Mouse (Mus musculus): ENCODE measurements around the gene Klk7. TPM values are rescaled to one million over a fixed set of nuclear protein-coding genes. Genes with fewer than 3 reads are reported as not detected.

Gene Klk7
- polyA plus RNA-seq, 1 experiment from 2014 or later = 0.09 TPM

DNA sequence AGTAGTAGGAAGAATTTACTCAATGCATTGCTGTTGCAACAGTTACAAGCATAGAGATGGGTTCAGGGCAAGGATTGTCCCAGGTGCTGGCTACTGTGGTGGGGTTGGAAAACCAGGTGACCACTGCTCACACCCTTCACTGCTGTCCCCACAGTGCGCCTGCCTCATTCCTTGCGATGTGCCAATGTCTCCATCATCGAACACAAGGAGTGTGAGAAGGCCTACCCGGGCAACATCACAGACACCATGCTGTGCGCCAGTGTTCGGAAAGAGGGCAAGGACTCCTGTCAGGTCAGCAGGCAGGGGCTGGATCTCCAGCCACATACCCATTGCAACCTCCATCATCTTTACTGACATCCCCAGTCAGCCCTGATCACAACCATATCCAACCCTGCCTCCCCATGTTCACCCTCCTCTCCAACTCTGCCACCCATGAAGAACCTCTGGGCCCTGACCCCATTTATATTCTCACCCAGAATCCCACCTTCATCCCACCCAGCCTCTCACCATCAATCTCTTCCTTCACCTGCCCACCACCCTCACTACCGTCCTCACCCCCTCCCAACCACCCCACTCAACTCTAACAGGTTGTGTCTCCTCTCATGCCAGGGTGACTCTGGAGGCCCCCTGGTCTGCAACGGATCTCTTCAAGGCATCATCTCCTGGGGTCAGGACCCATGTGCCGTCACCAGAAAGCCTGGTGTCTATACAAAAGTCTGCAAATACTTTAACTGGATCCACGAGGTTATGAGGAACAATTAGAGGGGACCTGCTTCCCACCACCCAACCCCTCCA, 32.7 kb upstream of the Klk7 start:
- ATAC-seq (ENCODE audit: extremely low read depth, insufficient number of reproducible peaks, low FRiP score, low TSS enrichment) = no peak
- no peak overlapping the region for H3K4me3 ChIP-seq
- H3K27me3 ChIP-seq (replicated peaks) = peaks cover 14% of the 10 kb centered on the region
- peaks cover 4% of the 10 kb centered on the region for H3K4me1 ChIP-seq
- no peaks in the 10 kb centered on the region for H3K9me3 ChIP-seq
- no peak overlapping the region for H3K4me2 ChIP-seq
- no peak overlapping the region for H3K27ac ChIP-seq (replicated peaks)
- no peak overlapping the region for H3K9ac ChIP-seq
- H3K36me3 ChIP-seq = no peaks in the 10 kb centered on the region
- 80% methylated on average over 10 of the region's 10 CpGs for WGBS

DNA sequence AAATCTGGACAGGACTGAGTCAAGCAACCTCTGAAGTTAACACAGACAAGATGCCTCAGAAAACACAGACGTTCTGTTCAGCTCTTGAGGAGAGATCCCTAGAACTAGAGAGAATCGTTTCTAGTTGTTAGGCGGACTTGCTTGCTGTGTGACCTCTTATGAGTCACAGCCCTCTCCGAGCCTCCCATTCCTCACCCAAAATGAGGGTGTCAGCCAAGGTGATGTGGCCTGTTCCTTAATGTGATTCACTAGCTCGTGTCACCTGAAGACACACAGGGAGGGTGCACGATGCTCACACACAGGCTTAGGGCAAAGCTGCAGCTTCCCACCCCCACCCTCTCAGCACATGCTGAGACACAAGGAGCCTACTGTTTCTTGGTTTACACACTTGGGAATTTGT, 30.9 kb upstream of the Klk7 start:
- no peaks in the 10 kb centered on the region for H3K36me3 ChIP-seq
- no peak overlapping the region for H3K4me3 ChIP-seq
- H3K9me3 ChIP-seq = no peaks in the 10 kb centered on the region
- ATAC-seq (ENCODE audit: extremely low read depth, insufficient number of reproducible peaks, low FRiP score, low TSS enrichment) = no peak
- WGBS = 54% methylated on average over 6 of the region's 6 CpGs
- no peak overlapping the region for H3K9ac ChIP-seq
- no peak overlapping the region for H3K4me2 ChIP-seq
- H3K27ac ChIP-seq (replicated peaks) = no peak overlapping the region
- peaks cover 28% of the 10 kb centered on the region for H3K27me3 ChIP-seq (replicated peaks)
- peaks cover 4% of the 10 kb centered on the region for H3K4me1 ChIP-seq

DNA sequence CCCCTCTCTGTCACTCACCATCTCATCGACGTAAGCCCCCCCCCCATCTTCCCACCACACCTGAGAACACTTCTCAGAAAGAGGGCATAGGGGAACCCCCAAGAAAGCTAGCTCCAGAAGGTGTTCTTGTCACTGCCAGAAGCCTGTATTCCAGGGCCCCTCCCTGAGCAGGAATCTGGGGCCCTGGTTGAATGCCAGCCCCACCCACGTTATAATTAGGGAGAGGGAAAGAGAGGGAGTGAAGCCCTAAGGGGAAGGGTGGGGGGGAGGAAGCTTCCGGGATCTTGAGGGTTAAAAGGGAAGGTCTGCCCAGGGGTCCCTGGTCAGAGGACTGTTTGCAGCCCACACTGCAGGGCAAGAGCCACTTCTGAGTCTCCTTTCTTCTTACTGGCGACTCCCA, 30.3 kb upstream of the Klk7 start, which contains the start of gene Klk10:
Gene Klk10 (plus strand): TSS at position 290 of the 400 bp plus-strand sequence.
- Histone ChIP-seq H3K4me2 (no peak within 1 kb of the TSS), H3K9ac (no peak within 1 kb of the TSS), H3K4me3 (no peak within 1 kb of the TSS), H3K27ac (replicated peaks) (no peak within 1 kb of the TSS), H3K27me3 (replicated peaks) (peaks cover 28% of the 10 kb centered on the region), H3K4me1 (peaks cover 4% of the 10 kb centered on the region), H3K36me3 (no peaks in the 10 kb centered on the region), H3K9me3 (no peaks in the 10 kb centered on the region)
- ATAC-seq (ENCODE audit: extremely low read depth, insufficient number of reproducible peaks, low FRiP score, low TSS enrichment) = no peak
- 48% methylated on average over 5 of the region's 5 CpGs for WGBS

DNA sequence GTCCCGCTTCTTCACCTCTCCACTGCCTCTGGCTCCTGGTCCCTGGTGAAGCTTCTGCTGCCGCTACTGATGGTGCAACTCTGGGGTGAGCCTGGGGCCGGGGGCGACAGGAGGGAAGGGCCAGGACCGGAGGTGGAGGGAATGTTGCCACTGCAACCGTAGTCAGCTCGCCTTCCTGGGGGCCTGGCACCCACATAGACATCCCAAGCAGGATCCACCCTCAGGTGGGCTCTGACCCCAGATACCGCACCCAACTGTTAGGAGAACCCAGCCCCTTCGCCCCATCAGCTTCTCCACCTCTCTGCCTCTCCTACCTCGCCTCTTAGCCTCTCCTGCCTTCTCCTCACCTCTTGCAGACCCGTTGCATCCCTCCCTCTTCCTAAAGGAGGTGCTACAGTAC, 29.6 kb upstream of the Klk7 start:
- H3K36me3 ChIP-seq = no peaks in the 10 kb centered on the region
- no peaks in the 10 kb centered on the region for H3K9me3 ChIP-seq
- H3K27ac ChIP-seq (replicated peaks) = no peak overlapping the region
- H3K4me3 ChIP-seq = no peak overlapping the region
- no peak for ATAC-seq (ENCODE audit: extremely low read depth, insufficient number of reproducible peaks, low FRiP score, low TSS enrichment)
- no peak overlapping the region for H3K4me2 ChIP-seq
- H3K4me1 ChIP-seq = peaks cover 4% of the 10 kb centered on the region
- WGBS = 71% methylated on average over 11 of the region's 11 CpGs
- H3K27me3 ChIP-seq (replicated peaks) = peaks cover 28% of the 10 kb centered on the region
- no peak overlapping the region for H3K9ac ChIP-seq

DNA sequence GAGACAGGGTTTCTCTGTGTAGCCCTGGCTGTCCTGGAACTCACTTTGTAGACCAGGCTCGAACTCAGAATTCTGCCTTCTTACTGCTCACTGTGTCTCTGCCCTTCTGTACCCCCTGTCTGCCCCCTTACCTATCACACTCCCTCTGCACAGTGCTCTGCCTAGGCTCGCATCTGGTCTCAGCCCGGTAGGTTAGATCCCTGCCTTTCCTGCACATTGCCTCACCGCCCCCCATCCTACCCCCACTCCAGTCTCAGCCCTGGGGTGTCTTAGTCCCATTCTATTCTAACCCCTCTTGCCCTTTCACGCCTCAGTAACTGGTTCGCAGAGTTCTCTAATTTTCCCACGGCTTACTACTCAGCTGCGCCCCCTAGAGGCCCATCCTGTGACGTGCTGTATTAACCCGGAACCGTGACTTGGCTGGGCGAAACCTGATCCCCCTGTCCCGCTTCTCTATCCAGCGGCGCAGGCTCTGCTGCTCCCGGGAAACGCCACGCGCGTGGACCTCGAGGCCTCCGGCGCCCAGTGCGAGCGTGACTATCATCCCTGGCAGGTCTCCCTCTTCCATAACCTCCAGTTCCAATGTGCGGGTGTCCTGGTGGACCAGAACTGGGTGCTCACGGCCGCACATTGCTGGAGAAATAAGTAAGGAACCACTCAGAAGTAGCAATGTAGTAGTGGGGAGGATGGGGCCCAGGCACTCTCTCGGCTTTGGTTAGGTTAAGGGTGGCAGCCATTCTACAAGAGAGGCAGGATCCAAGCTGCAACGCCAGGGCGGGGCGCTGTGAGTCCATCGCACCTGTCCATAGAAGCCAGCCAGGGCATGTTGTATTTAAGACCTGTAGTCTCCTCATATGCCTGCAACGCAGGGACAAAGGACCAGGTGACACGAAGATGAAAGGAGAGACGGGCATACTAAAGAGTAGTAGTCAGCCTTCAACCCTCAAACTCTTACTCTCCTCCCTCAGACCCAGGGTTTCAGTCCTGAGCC, 28.5 kb upstream of the Klk7 start:
- ATAC-seq (ENCODE audit: extremely low read depth, insufficient number of reproducible peaks, low FRiP score, low TSS enrichment) = 0 out of 2 replicates have a peak, but pooled peaks have one; percentile 31
- H3K36me3 ChIP-seq = no peaks in the 10 kb centered on the region
- peak overlapping the region; percentile 42 for H3K4me3 ChIP-seq
- peak overlapping the region; percentile 70 for H3K4me2 ChIP-seq
- no peak overlapping the region for H3K27ac ChIP-seq (replicated peaks)
- peaks cover 28% of the 10 kb centered on the region for H3K27me3 ChIP-seq (replicated peaks)
- H3K9ac ChIP-seq = peak overlapping the region; percentile 64
- 9% methylated on average over 36 of the region's 36 CpGs for WGBS
- H3K4me1 ChIP-seq = peaks cover 4% of the 10 kb centered on the region
- no peaks in the 10 kb centered on the region for H3K9me3 ChIP-seq

DNA sequence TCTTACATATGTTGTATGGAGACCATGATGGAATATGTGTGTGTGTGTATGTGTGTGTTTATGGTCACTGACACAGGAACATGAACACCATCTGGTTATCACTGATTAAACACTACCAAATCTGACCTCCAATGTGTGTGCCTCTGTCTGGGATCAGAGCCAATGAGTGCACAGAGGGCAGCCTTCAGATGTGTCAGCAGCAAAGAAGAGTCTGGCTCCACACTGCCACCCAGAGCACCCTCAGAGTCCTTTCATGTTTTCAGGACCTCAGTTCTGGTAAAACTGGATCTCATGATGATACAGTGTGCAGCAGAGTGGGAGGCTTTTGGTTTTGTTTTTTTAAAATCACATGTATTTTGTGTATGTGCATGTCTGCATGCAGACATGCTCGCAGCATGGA, 25.8 kb upstream of the Klk7 start:
- no peak for ATAC-seq (ENCODE audit: extremely low read depth, insufficient number of reproducible peaks, low FRiP score, low TSS enrichment)

DNA sequence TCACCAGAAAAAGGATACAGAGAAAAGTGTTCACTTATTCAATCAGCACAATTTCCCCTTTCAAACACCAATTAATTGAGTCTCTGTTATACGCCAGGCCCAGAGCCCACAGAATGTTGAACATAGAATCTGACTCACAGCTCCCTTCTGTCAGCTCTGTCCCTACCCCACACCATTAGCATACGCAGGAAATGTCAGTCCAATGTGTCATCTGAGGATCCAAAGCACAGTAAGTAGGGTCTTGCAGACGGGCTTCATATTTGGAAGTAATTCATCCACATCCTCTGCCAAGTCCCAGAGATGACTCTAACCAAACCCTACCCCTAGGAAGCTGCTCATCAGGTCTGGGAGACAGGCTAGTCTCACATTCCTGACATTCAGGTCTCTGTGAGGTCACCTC, 23.0 kb upstream of the Klk7 start:
- Histone ChIP-seq H3K9ac (no peak overlapping the region), H3K27ac (replicated peaks) (no peak overlapping the region), H3K4me3 (no peak overlapping the region), H3K27me3 (replicated peaks) (peaks cover 17% of the 10 kb centered on the region), H3K36me3 (no peaks in the 10 kb centered on the region), H3K9me3 (no peaks in the 10 kb centered on the region), H3K4me1 (no peaks in the 10 kb centered on the region), H3K4me2 (no peak overlapping the region)
- WGBS = 56% methylated on average over 3 of the region's 3 CpGs
- ATAC-seq (ENCODE audit: extremely low read depth, insufficient number of reproducible peaks, low FRiP score, low TSS enrichment) = no peak

More for the DNA sequence above, 25.8 kb upstream of the Klk7 start:
- peaks cover 28% of the 10 kb centered on the region for H3K27me3 ChIP-seq (replicated peaks)
- H3K9me3 ChIP-seq = no peaks in the 10 kb centered on the region
- H3K36me3 ChIP-seq = no peaks in the 10 kb centered on the region
- H3K9ac ChIP-seq = no peak overlapping the region
- H3K27ac ChIP-seq (replicated peaks) = no peak overlapping the region
- no peak overlapping the region for H3K4me2 ChIP-seq
- WGBS = 86% methylated on average over 1 of the region's 1 CpGs
- H3K4me1 ChIP-seq = peaks cover 4% of the 10 kb centered on the region
- no peak overlapping the region for H3K4me3 ChIP-seq

DNA sequence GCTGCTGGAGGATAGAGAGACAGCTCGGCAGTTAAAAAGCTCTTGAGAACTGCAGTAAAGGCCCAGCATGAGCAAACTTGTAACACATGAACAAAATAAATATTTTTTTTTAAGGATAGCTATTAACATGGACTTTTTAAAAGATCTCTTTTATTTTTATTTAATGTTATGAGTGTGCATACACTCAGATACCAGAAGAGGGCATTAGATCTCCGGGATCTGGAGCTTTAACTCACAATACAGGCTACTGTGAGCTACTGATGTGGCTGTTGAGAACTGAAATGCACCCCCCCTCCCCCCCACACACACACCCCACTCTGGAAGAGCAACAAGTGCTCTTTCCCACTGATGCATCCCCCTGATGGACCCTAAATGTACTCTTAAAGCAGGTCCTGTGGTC, 21.8 kb upstream of the Klk7 start:
- H3K36me3 ChIP-seq = no peaks in the 10 kb centered on the region
- no peak overlapping the region for H3K4me2 ChIP-seq
- no peak overlapping the region for H3K27ac ChIP-seq (replicated peaks)
- H3K4me3 ChIP-seq = no peak overlapping the region
- peaks cover 9% of the 10 kb centered on the region for H3K27me3 ChIP-seq (replicated peaks)
- 66% methylated on average over 2 of the region's 2 CpGs for WGBS
- no peak for ATAC-seq (ENCODE audit: extremely low read depth, insufficient number of reproducible peaks, low FRiP score, low TSS enrichment)
- no peak overlapping the region for H3K9ac ChIP-seq
- H3K9me3 ChIP-seq = no peaks in the 10 kb centered on the region
- no peaks in the 10 kb centered on the region for H3K4me1 ChIP-seq

DNA sequence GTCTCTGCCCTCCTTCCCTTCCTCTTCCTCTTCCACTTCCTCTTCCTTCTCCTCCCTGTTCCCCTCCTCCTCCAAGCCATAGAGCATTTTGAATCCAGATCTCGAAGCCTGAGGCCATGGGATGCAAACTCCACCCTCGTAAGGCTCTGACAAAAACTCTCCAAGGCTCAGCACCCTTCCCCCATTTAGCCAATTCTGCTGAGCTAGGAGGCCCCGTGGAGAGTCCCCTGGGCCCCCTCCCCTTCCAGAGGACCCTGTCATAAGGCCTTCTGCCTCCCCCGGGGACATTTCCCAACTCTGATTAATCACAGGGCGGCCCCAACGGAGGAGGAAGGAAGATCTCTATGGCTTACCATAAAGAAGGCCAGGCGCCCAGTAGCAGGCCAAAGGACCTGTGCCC, 19.5 kb upstream of the Klk7 start, which contains the start of gene Klk9:
Gene Klk9 (plus strand): TSS at position 301 of the 400 bp plus-strand sequence.
- Histone ChIP-seq H3K9me3 (no peaks in the 10 kb centered on the region), H3K4me1 (peaks cover 6% of the 10 kb centered on the region), H3K27me3 (replicated peaks) (peaks cover 23% of the 10 kb centered on the region), H3K4me2 (no peak within 1 kb of the TSS), H3K36me3 (no peaks in the 10 kb centered on the region), H3K27ac (replicated peaks) (no peak within 1 kb of the TSS), H3K4me3 (no peak within 1 kb of the TSS), H3K9ac (no peak within 1 kb of the TSS)
- WGBS = 63% methylated on average over 7 of the region's 7 CpGs
- no peak for ATAC-seq (ENCODE audit: extremely low read depth, insufficient number of reproducible peaks, low FRiP score, low TSS enrichment)

DNA sequence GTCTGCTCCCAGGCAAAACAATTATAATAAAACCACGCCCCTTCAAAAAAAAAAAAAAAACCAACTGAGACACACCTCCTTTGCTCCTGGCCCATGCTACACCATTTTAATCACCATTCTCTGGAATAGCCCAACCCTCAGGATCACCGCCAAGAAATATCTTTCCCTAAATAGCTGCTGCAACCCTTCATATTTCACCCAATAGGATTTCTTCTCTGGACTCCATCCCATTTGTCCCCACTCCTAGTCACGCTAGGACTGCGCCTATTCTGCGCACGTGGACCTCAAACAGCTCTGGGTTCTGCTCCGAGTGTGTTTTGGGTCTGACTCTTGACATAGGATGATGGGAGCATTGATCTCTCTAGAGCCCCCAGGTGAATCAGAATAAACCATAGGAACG, 14.7 kb upstream of the Klk7 start:
- no peaks in the 10 kb centered on the region for H3K36me3 ChIP-seq
- no peak overlapping the region for H3K27ac ChIP-seq (replicated peaks)
- H3K27me3 ChIP-seq (replicated peaks) = peaks cover 50% of the 10 kb centered on the region
- H3K4me2 ChIP-seq = peak overlapping the region; percentile 83
- no peak for ATAC-seq (ENCODE audit: extremely low read depth, insufficient number of reproducible peaks, low FRiP score, low TSS enrichment)
- H3K4me1 ChIP-seq = peaks cover 17% of the 10 kb centered on the region
- WGBS = 6% methylated on average over 8 of the region's 8 CpGs
- H3K9me3 ChIP-seq = no peaks in the 10 kb centered on the region
- H3K4me3 ChIP-seq = peak overlapping the region; percentile 59
- H3K9ac ChIP-seq = peak overlapping the region; percentile 76

DNA sequence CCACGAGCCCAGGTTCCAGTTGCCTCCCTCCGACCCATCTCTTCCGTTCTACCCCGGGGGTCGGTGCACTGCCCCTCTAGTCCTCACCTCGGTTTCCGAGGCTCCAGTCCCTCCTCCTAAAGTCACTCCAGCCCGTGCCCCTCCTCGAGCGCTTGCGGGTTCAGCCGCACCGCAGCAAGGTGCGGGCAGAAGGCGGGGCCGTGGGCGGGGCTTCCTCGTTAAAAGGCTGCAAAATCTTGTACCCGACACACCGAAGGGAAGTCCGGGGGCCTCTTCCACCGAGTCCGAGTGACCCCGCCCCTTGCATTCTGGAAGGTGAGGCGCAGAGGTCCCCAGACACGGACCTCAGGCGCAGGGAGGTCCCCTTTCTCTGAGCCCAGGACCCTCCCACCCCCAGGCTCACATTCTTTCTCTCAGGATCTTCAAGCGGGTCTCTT, 13.7 kb upstream of the Klk7 start, which contains the start of gene Klk8:
Gene Klk8 (plus strand): TSS at position 245 of the 437 bp plus-strand sequence.
- Histone ChIP-seq H3K4me3 (peak within 1 kb of the TSS; percentile 59), H3K9ac (peak within 1 kb of the TSS; percentile 76), H3K4me1 (peaks cover 17% of the 10 kb centered on the region), H3K9me3 (no peaks in the 10 kb centered on the region), H3K36me3 (no peaks in the 10 kb centered on the region; the same call in 1 of the 2 replicates), H3K4me2 (peak within 1 kb of the TSS; percentile 83), H3K27me3 (replicated peaks) (peaks cover 50% of the 10 kb centered on the region), H3K27ac (replicated peaks) (no peak within 1 kb of the TSS)
- ATAC-seq (ENCODE audit: extremely low read depth, insufficient number of reproducible peaks, low FRiP score, low TSS enrichment) = no peak
- 1% methylated on average over 28 of the region's 28 CpGs for WGBS
